25 mouse cellular contexts compared by ENCODE assay signal in the genomic region with DNA sequence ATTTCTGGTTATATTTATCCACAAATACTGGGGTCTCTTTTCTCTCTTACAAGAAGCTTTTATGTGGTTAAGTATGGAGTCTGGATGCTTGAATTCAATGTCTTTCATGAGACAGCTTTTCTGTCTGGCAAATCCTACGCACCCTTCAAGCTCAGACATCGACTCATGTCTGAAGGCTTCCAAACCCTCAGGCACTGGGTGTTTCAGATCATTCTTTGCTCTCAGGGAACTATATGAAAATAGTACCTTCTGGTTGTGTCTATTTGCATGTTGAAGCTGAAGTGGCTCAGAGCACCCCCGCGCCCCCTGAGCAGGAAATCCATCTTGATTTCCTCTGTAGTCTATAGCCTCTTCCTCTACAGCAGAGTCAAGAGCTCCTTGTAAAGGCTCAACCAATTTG. TPM values are rescaled to one million over a fixed set of nuclear protein-coding genes. Genes with fewer than 3 reads are reported as not detected.
"Had no signal": no experiment of that assay in that cellular context is flagged by ENCODE, and none has a peak within 500 bp of the region (broad histone marks: within the 10 kb centered on the region; RNA-seq: fewer than 3 reads in every experiment).

No protein-coding gene starts in this region.

- H3K9ac ChIP-seq: kidney, embryonic 15.5 days; limb, embryonic 12.5 days; limb, embryonic 15.5 days; liver, embryonic 14.5 days; liver, postnatal 0 days; lung, embryonic 14.5 days; midbrain, embryonic 13.5 days; neural tube, embryonic 12.5 days; neural tube, embryonic 15.5 days had no signal

- H3K27ac ChIP-seq: kidney, embryonic 15.5 days; left cerebral cortex, adult 2 months; limb, embryonic 12.5 days; limb, embryonic 15.5 days; liver, embryonic 14.5 days; macrophage; midbrain, embryonic 10.5 days; midbrain, embryonic 13.5 days; neural tube, embryonic 12.5 days; neural tube, embryonic 15.5 days; stomach, postnatal 0 days had no signal

- H3K27me3 ChIP-seq: limb, embryonic 12.5 days; midbrain, embryonic 13.5 days; neural tube, embryonic 12.5 days; neural tube, embryonic 15.5 days had no signal

- H3K4me2 ChIP-seq: kidney, embryonic 15.5 days; limb, embryonic 12.5 days; limb, embryonic 15.5 days; liver, embryonic 11.5 days; lung, embryonic 14.5 days; midbrain, embryonic 13.5 days; neural tube, embryonic 12.5 days; neural tube, embryonic 15.5 days had no signal

- H3K4me3 ChIP-seq: kidney, embryonic 15.5 days; left cerebral cortex, adult 2 months; limb, embryonic 12.5 days; limb, embryonic 15.5 days; midbrain, embryonic 10.5 days; midbrain, embryonic 13.5 days; neural tube, embryonic 12.5 days; neural tube, embryonic 15.5 days had no signal

- H3K9me3 ChIP-seq: kidney, embryonic 15.5 days; limb, embryonic 15.5 days; midbrain, embryonic 10.5 days; midbrain, embryonic 13.5 days; neural tube, embryonic 12.5 days; neural tube, embryonic 15.5 days had no signal

- H3K4me1 ChIP-seq: kidney, embryonic 15.5 days; midbrain, embryonic 13.5 days; neural tube, embryonic 15.5 days had no signal

- DNase-seq: kidney, postnatal 10 days; kidney, postnatal 36 days; layer of hippocampus, postnatal 36 days; left cerebral cortex, postnatal 4 days; liver, postnatal 0 days; lung, embryonic 14.5 days; right cerebral cortex, adult 18-20 months; right cerebral cortex, postnatal 14 days; right cerebral cortex, postnatal 4 days; thymus, adult 18-20 months; thymus, postnatal 36 days had no signal

- H3K36me3 ChIP-seq: kidney, embryonic 15.5 days; limb, embryonic 12.5 days; limb, embryonic 15.5 days; midbrain, embryonic 10.5 days; midbrain, embryonic 13.5 days; neural tube, embryonic 12.5 days; neural tube, embryonic 15.5 days had no signal

- ATAC-seq: liver, postnatal 0 days; lung, postnatal 0 days; midbrain, embryonic 13.5 days; midbrain, embryonic 16.5 days had no signal

RNA-seq across cellular contexts. Expression of a gene that starts 3.2 kb away (rescaled TPM):
- polyA plus RNA-seq: macrophage had no signal
